Mouse (Mus musculus) cerebellum, postnatal 36 days (tissue): ENCODE measurements around the gene Zfp382.
"Not testable (repeated sequence)": the region's sequence is repeated elsewhere in the genome, so short reads cannot be mapped to it uniquely, and the experiment has no call there.

Source experiments
- DNase-seq, 2 experiments: peaks; one replicate each; pipeline ENCODE4 v3.0.0; 2021 to 2022; ENCODE audit warnings: mixed read lengths in 2 of 2

The Zfp382 gene

GRCm38 (mm10) chr7:30154040-30154439 lies 32.3 kb downstream of the Zfp382 start:
- no peak for DNase-seq

DNA sequence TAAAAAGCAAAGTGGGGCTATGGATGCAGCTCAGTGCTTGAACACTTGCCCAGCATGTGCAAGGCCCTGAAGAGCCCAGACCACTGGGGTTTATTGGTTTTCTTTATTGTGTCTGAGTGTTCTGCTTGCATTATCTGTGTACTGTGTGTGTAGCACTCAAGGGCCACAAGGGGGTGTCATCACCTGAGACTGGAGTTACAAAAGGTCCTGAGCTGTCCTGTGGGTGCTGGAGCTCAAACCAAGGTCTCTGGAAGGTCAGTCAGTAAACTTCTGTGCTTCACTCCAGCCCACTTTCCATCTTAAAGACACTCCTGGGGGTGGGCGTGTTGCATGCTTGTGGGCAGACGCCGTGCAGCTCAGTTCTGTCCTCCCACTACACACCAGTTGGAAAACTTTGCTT lies 33.8 kb downstream of the Zfp382 start:
- DNase-seq: no peak

DNA sequence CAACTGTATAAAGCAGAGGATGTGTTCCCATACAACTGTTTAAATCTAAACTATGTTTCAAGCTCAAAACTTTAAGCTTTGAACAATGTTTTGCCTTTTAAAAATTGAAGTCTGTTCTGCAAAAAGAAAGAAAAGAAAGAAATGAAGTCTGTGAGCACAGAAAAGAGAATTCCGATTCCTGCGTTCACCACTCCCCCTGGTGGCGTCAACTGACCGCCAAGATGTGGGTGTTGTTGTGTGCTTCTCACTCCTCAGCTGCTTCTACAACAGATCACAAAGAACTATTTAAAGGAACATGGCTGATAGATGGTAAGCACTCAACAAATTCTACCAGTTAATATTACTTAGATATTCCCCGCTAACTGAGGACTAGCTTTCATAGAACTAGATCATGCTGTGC lies 41.4 kb downstream of the Zfp382 start:
- DNase-seq: no peak

- no peak for DNase-seq
Measured at GRCm38 (mm10) chr7:30164745-30165144, 43.0 kb downstream of the Zfp382 start.

GRCm38 (mm10) chr7:30168914-30169582 lies 47.3 kb downstream of the Zfp382 start:
- no peak for DNase-seq

DNA sequence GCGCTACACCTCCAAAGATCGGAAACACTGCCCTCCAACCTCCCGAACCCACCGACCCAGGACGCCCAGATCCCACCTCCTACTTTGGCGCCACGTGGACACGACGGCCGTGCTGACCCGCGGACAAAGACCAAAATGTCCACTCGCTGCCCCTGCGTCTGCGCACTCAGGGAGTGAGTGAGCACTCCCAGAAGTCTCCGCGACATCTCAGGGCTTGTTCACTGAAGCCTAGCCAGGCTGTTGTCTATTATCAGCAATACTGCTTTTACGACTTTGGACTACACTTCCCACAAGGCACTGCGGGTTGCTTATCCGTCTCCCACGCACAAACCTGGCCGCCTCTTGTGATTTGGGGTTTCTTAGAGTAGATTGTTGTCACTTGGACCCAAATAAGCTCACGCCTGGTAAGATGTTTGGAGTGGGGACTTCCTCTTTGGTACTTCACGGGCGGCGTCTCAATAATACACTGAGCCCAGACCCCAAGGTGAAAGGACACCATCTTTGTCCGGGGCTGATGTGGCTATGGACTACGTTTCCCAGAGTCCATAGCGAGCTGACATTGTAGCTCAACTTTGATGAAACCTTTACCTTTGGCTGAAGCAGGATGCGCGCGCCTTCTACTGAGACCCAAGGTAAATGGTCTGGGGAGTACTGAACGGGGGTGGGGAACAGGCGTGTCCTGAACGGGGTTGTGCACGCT lies 48.0 kb downstream of the Zfp382 start, which contains the start of gene Zfp146:
Gene Zfp146 (minus strand): TSS at position 168 of the 700 bp plus-strand sequence.
- DNase-seq: peak; percentile 90 to 95

GRCm38 (mm10) chr7:30170283-30170951 lies 48.7 kb downstream of the Zfp382 start:
- no peak for DNase-seq

DNA sequence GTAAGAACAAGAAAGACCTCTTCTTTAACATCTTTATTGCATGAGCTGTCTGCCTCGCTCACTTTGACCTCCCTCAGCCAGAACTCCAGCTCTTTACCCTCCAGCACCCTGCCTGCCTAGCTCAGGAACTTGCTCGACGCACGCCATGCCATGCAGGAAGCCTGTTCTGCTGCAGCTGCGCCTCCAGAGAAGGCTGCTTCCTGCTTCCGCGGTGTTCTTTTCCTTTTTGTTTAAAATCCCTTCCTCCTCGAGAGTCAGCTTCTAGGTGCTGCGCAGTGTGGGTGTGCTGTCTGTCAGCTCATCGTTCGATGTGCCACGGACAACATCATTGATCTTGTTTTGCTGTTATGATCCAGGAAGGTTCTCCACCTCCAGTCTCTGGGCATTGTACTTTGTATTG lies 54.7 kb downstream of the Zfp382 start:
- DNase-seq: no peak

DNA sequence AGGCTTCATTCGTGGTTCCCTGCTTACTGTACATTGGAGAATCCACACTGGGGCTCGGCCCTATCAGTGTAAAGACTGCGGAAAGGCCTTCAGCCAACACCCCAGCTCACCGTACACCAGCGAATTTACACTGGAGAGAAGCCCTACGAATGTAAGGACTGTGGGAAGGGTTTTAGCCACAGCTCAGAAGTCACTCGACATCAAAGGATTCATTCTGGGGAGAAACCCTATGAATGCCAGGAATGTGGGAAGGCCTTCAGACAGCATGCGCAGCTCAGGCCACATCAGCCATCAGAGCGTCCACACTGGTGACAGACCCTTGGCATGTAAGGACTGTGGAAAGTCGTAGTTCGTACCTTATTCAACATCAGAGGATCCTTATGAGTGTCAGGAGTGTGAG lies 56.5 kb downstream of the Zfp382 start:
- DNase-seq: no peak

- DNase-seq: peak; percentile 80 to 86
Measured at GRCm38 (mm10) chr7:30181308-30181707, 59.6 kb downstream of the Zfp382 start.

- not testable (repeated sequence) for DNase-seq
Measured at GRCm38 (mm10) chr7:30181929-30182328, 60.2 kb downstream of the Zfp382 start.

DNA sequence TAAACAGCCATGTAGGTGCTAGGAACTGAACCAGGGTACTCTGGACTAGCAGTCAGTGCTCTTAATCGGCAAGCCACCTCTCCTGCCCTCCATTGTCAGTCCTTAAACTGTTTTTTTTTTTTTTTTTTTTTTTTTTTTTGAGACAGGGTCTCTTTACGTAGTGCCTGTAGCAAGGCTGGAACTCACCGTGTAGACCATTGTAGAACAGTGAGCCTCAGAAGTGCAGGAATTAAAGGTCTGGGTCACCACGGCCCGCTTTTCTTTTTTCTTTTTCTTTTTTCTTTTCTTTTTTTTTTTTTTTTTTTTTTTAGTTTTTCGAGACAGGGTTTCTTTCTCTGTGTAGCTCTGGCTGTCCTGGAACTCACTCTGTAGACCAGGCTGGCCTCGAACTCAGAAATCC lies 61.4 kb downstream of the Zfp382 start:
- DNase-seq: not testable (repeated sequence)

DNA sequence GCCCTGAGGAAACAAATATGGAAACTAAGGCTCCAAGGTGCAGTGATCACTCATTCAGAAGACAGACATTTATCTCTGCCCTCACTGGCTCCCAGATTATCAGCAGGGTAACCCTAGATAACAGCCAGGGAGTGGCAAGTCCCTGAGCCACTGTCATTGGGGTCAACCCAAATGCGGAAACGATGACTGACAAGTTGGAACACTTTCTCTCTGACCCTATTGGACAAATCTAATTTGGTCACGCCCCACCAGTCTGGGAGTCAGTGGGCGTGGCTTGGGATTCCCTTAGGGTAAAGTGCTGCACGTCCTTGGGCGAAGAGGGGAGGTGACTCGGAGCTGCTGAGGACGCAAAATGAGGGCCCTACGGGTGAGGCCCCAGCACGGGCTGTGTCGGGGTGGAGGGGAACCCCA lies 62.1 kb downstream of the Zfp382 start, which contains the start of gene Cox7a1:
Gene Cox7a1 (plus strand): TSS at position 266 of the 411 bp plus-strand sequence.
- peak; percentile 62 to 65 for DNase-seq
